Mouse (Mus musculus) left cerebral cortex, postnatal 10 days (tissue): Measurements from ENCODE around the gene Srd5a3. TPM values are rescaled to one million over a fixed set of nuclear protein-coding genes. Genes with fewer than 3 reads are reported as not detected.

Experiments
- DNase-seq, 2 experiments: peaks; one replicate each; pipeline ENCODE4 v3.0.0; 2021 to 2022; ENCODE audit warnings: low spot score in 2 of 2, mixed read lengths in 1 of 2; ENCODE audit errors: extremely low spot score in 1 of 2
- intact Hi-C: fragments of 180-260 bp; cut with DNase I; formaldehyde crosslinking; loops from one replicate; pipeline ENCODE4 v1.15.1; 2025
- total RNA-seq, 2 experiments: library from RNA; stranded (reverse); gene quantifications; 2 replicates each; pipeline ENCODE4 v1.2.3; 2021

The Srd5a3 gene
- total RNA-seq, 2 experiments from 2014 or later: 16.0 to 19.5 TPM

- intact Hi-C loops: loop anchor here (2.0 kb wide), 1 partner anchor 42 kb away; the partner anchor contains the start of gene Srd5a3
- DNase-seq: no peak
Measured at GRCm38 (mm10) chr5:76183043-76183749, 43.1 kb downstream of the Srd5a3 start.

GRCm38 (mm10) chr5:76183750-76184261 is 43.7 kb downstream of the Srd5a3 start, which contains the start of gene Tmem165:
Gene Tmem165, plus strand, starts transcription at chr5:76183880.
- intact Hi-C loops: loop anchor here (2.0 kb wide), 1 partner anchor 43 kb away; the partner anchor contains the start of gene Srd5a3
- peak; percentile 94 to 96 for DNase-seq

- peak; percentile 20 to 83 for DNase-seq
- intact Hi-C loops: no loop called here
Measured at GRCm38 (mm10) chr5:76184286-76185080, 44.4 kb downstream of the Srd5a3 start.

- DNase-seq: no peak
- intact Hi-C loops: no loop called here
Measured at GRCm38 (mm10) chr5:76187885-76188284, 47.8 kb downstream of the Srd5a3 start.

GRCm38 (mm10) chr5:76190609-76191008 is 50.5 kb downstream of the Srd5a3 start:
- intact Hi-C loops: no loop called here

GRCm38 (mm10) chr5:76193075-76193474 is 53.0 kb downstream of the Srd5a3 start:
- intact Hi-C loops: no loop called here
- DNase-seq: no peak

More at GRCm38 (mm10) chr5:76190609-76191008, 50.5 kb downstream of the Srd5a3 start:
- no peak for DNase-seq

- intact Hi-C loops: no loop called here
- no peak for DNase-seq
Measured at GRCm38 (mm10) chr5:76194377-76194945, 54.4 kb downstream of the Srd5a3 start.

- intact Hi-C loops: no loop called here
- no peak for DNase-seq
Measured at GRCm38 (mm10) chr5:76199346-76199745, 59.3 kb downstream of the Srd5a3 start.

GRCm38 (mm10) chr5:76203171-76203570 is 63.1 kb downstream of the Srd5a3 start:
- intact Hi-C loops: no loop called here
- no peak for DNase-seq

Other genes with a start within 250 kb of the Srd5a3 start
- 10 to 100 TPM; 22.5 to 26.4 TPM for gene Kdr, start 161.8 kb upstream of the Srd5a3 start, total RNA-seq
- gene Tmem165, start 43.6 kb downstream of the Srd5a3 start, total RNA-seq: 10 to 100 TPM; 44.1 to 46.9 TPM
- gene Clock, start 164.5 kb downstream of the Srd5a3 start, total RNA-seq: 10 to 100 TPM; 42.5 to 43.2 TPM
- not detected for gene Pdcl2, start 190.9 kb downstream of the Srd5a3 start, total RNA-seq
- not detected for gene Nmu, start 223.5 kb downstream of the Srd5a3 start, total RNA-seq